Comparison of ENCODE assay signal across 23 mouse cellular contexts in the genomic region with DNA sequence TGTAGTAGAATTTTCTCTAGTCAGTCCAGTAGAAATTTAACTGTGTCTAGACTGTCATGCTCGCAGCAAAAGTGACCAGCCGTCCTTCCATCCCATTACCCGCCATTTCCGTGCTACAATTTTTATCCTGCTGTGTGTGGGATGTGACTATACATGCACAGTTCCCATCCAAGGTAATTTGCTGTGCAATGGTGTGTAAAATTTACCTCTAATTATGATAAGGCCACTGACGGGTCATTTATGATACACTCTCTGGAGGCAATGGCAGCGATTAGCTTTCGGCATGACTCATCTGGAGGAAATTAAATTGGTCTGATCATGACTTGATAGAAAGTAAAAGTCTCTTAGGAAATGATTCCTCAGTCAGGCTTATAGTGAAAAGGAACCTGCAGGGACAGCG.
DNase-seq lines count a peak whose midpoint lies in the region; ATAC-seq and TF ChIP-seq lines count a peak whose summit lies in the region.
"Had no signal": no experiment of that assay in that cellular context is flagged by ENCODE, and none has a peak within 500 bp of the region (broad histone marks: within the 10 kb centered on the region; RNA-seq: fewer than 3 reads in every experiment).

No protein-coding gene starts in this region.

- peaks cover 3% of the 10 kb centered on the region; the same call in 1 of the 2 replicates for H3K4me1 ChIP-seq in hindbrain, embryonic 11.5 days (replicated peaks; ENCODE audit: control insufficient read depth, insufficient read depth, low read length)
- H3K4me1 ChIP-seq in hindbrain, embryonic 13.5 days (replicated peaks) = peaks cover 33% of the 10 kb centered on the region
- no peaks in the 10 kb centered on the region for H3K4me1 ChIP-seq in midbrain, postnatal 0 days (ENCODE audit: insufficient read depth, low read length)
- no peaks in the 10 kb centered on the region for H3K4me1 ChIP-seq in midbrain, embryonic 11.5 days (ENCODE audit: control insufficient read depth, insufficient read depth, low read length)
- H3K4me1 ChIP-seq in hindbrain, embryonic 15.5 days (replicated peaks) = peaks cover 11% of the 10 kb centered on the region
- H3K4me1 ChIP-seq: embryonic facial prominence, embryonic 15.5 days; heart, embryonic 15.5 days; intestine, embryonic 15.5 days had no signal

- H3K27me3 ChIP-seq in hindbrain, embryonic 11.5 days (ENCODE audit: control insufficient read depth, insufficient read depth, low read length) = no peaks in the 10 kb centered on the region
- H3K27me3 ChIP-seq in hindbrain, embryonic 13.5 days = 0 out of 2 replicates have a peak, but pooled peaks cover 6% of the 10 kb centered on the region
- H3K27me3 ChIP-seq in midbrain, postnatal 0 days (ENCODE audit: insufficient read depth, low read length) = no peaks in the 10 kb centered on the region
- H3K27me3 ChIP-seq in midbrain, embryonic 11.5 days (ENCODE audit: control insufficient read depth, insufficient read depth, low read length) = no peaks in the 10 kb centered on the region
- no peaks in the 10 kb centered on the region for H3K27me3 ChIP-seq in hindbrain, embryonic 15.5 days
- H3K27me3 ChIP-seq: embryonic facial prominence, embryonic 15.5 days; heart, embryonic 15.5 days; intestine, embryonic 15.5 days had no signal

- TF ChIP-seq CTCF in midbrain, postnatal 0 days (IDR thresholded peaks at IDR 0.05) = no peak

- H3K4me2 ChIP-seq in hindbrain, embryonic 11.5 days (replicated peaks; ENCODE audit: low read depth, low read length) = no peak overlapping the region
- H3K4me2 ChIP-seq in hindbrain, embryonic 13.5 days = no peak overlapping the region
- no peak overlapping the region for H3K4me2 ChIP-seq in midbrain, postnatal 0 days (ENCODE audit: low read depth, low read length, poor library complexity, severe bottlenecking)
- no peak overlapping the region for H3K4me2 ChIP-seq in midbrain, embryonic 11.5 days
- H3K4me2 ChIP-seq in hindbrain, embryonic 15.5 days = no peak overlapping the region
- H3K4me2 ChIP-seq: embryonic facial prominence, embryonic 15.5 days; heart, embryonic 11.5 days; heart, embryonic 15.5 days; intestine, embryonic 15.5 days had no signal

- peak; percentile 20 for DNase-seq in hindbrain, embryonic 11.5 days (ENCODE audit: low spot score)
- DNase-seq in midbrain, postnatal 0 days (ENCODE audit: low spot score) = peak; percentile 8
- no peak for DNase-seq in midbrain, embryonic 11.5 days (ENCODE audit: low spot score, missing footprints)
- peak; percentile 52 for DNase-seq in retina, embryonic 14.5 days (ENCODE audit: low spot score)
- DNase-seq in gastrocnemius, postnatal 10 days = no peak
- DNase-seq in spleen, adult 18-20 months = no peak
- DNase-seq: adrenal gland, adult 2 months; adrenal gland, postnatal 25 days; cerebellum, adult 2 months; cerebellum, postnatal 14 days; embryo, embryonic 11 days; gastrocnemius, postnatal 14 days; heart, adult 2 months; heart, postnatal 14 days; kidney, adult 18-20 months had no signal

- no peak overlapping the region for H3K27ac ChIP-seq in hindbrain, embryonic 11.5 days (ENCODE audit: low read depth, low read length)
- H3K27ac ChIP-seq in hindbrain, embryonic 13.5 days = no peak overlapping the region
- no peak overlapping the region for H3K27ac ChIP-seq in midbrain, postnatal 0 days (ENCODE audit: low read depth, low read length)
- no peak overlapping the region for H3K27ac ChIP-seq in midbrain, embryonic 11.5 days (ENCODE audit: low read depth, low read length)
- no peak overlapping the region for H3K27ac ChIP-seq in hindbrain, embryonic 15.5 days (replicated peaks)
- H3K27ac ChIP-seq: embryonic facial prominence, embryonic 15.5 days; forebrain, embryonic 10.5 days; heart, adult 2 months; heart, embryonic 15.5 days; intestine, embryonic 15.5 days had no signal

- no peak overlapping the region for H3K4me3 ChIP-seq in hindbrain, embryonic 11.5 days (ENCODE audit: low read depth, low read length)
- no peak overlapping the region for H3K4me3 ChIP-seq in hindbrain, embryonic 13.5 days
- no peak overlapping the region for H3K4me3 ChIP-seq in midbrain, postnatal 0 days (ENCODE audit: low read depth, low read length)
- no peak overlapping the region for H3K4me3 ChIP-seq in midbrain, embryonic 11.5 days (ENCODE audit: low read depth, low read length)
- no peak overlapping the region for H3K4me3 ChIP-seq in hindbrain, embryonic 15.5 days
- H3K4me3 ChIP-seq: embryonic facial prominence, embryonic 15.5 days; erythroblast, embryonic 14.5 days; forebrain, embryonic 10.5 days; heart, adult 2 months; heart, embryonic 15.5 days; intestine, embryonic 15.5 days had no signal

- 0 out of 2 replicates have a peak, but pooled peaks have one; percentile 36 for ATAC-seq in hindbrain, embryonic 11.5 days (ENCODE audit: low FRiP score)
- no peak for ATAC-seq in hindbrain, embryonic 13.5 days (ENCODE audit: low FRiP score)
- no peak for ATAC-seq in midbrain, postnatal 0 days (ENCODE audit: low FRiP score)
- ATAC-seq in midbrain, embryonic 11.5 days (ENCODE audit: low FRiP score) = no peak
- 0 out of 2 replicates have a peak, but pooled peaks have one; percentile 23 for ATAC-seq in hindbrain, embryonic 15.5 days (ENCODE audit: low FRiP score, low read depth)
- ATAC-seq: intestine, embryonic 15.5 days had no signal

- 71% methylated on average over 8 of the region's 8 CpGs for WGBS in hindbrain, embryonic 11.5 days
- 46% methylated on average over 8 of the region's 8 CpGs for WGBS in hindbrain, embryonic 13.5 days
- WGBS in midbrain, postnatal 0 days = 69% methylated on average over 8 of the region's 8 CpGs
- WGBS in midbrain, embryonic 11.5 days = 84% methylated on average over 8 of the region's 8 CpGs
- WGBS in hindbrain, embryonic 15.5 days = 48% methylated on average over 8 of the region's 8 CpGs

- H3K36me3 ChIP-seq in hindbrain, embryonic 11.5 days (ENCODE audit: control insufficient read depth, insufficient read depth, low read length) = no peaks in the 10 kb centered on the region
- no peaks in the 10 kb centered on the region for H3K36me3 ChIP-seq in hindbrain, embryonic 13.5 days
- H3K36me3 ChIP-seq in midbrain, postnatal 0 days (ENCODE audit: insufficient read depth, low read length) = no peaks in the 10 kb centered on the region
- no peaks in the 10 kb centered on the region for H3K36me3 ChIP-seq in midbrain, embryonic 11.5 days (ENCODE audit: control insufficient read depth, insufficient read depth, low read length)
- no peaks in the 10 kb centered on the region for H3K36me3 ChIP-seq in hindbrain, embryonic 15.5 days
- H3K36me3 ChIP-seq: embryonic facial prominence, embryonic 15.5 days; forebrain, embryonic 10.5 days; heart, embryonic 15.5 days; intestine, embryonic 15.5 days had no signal

- H3K9me3 ChIP-seq in hindbrain, embryonic 11.5 days (ENCODE audit: control insufficient read depth, low read length) = no peaks in the 10 kb centered on the region
- no peaks in the 10 kb centered on the region for H3K9me3 ChIP-seq in hindbrain, embryonic 13.5 days
- H3K9me3 ChIP-seq in midbrain, postnatal 0 days (ENCODE audit: low read length) = no peaks in the 10 kb centered on the region
- no peaks in the 10 kb centered on the region for H3K9me3 ChIP-seq in midbrain, embryonic 11.5 days (ENCODE audit: control insufficient read depth, low read length)
- H3K9me3 ChIP-seq in hindbrain, embryonic 15.5 days = no peaks in the 10 kb centered on the region
- H3K9me3 ChIP-seq: embryonic facial prominence, embryonic 15.5 days; forebrain, embryonic 10.5 days; heart, embryonic 15.5 days; intestine, embryonic 15.5 days had no signal

- H3K9ac ChIP-seq in hindbrain, embryonic 11.5 days (ENCODE audit: low read depth, low read length) = no peak overlapping the region
- H3K9ac ChIP-seq in hindbrain, embryonic 13.5 days = no peak overlapping the region
- H3K9ac ChIP-seq in midbrain, postnatal 0 days (replicated peaks; ENCODE audit: low read length, poor library complexity, severe bottlenecking) = no peak overlapping the region
- no peak overlapping the region for H3K9ac ChIP-seq in midbrain, embryonic 11.5 days (ENCODE audit: low read length)
- H3K9ac ChIP-seq in hindbrain, embryonic 15.5 days = no peak overlapping the region
- H3K9ac ChIP-seq: embryonic facial prominence, embryonic 15.5 days; heart, embryonic 15.5 days; intestine, embryonic 15.5 days had no signal

Comparison
In these comparisons a context has a peak if more than half of its experiments do, and no peak if none do; other contexts are left out.
1. ATAC-seq: peak in hindbrain, embryonic 11.5 days (single experiment) and hindbrain, embryonic 15.5 days (single experiment); none in hindbrain, embryonic 13.5 days (single experiment), midbrain, postnatal 0 days (single experiment) and midbrain, embryonic 11.5 days (single experiment).
2. DNase-seq: peak in hindbrain, embryonic 11.5 days (single experiment), midbrain, postnatal 0 days (single experiment) and retina, embryonic 14.5 days (single experiment); none in midbrain, embryonic 11.5 days (single experiment), gastrocnemius, postnatal 10 days (single experiment) and spleen, adult 18-20 months (0 of 2).